Mouse (Mus musculus) liver, adult (tissue): ENCODE measurements around the gene Snx18.

Experiments
- GATA4 ChIP-seq: IDR thresholded peaks from 2 replicates; pipeline ENCODE4 v1.6.1; 2014; ENCODE audit warnings: mild to moderate bottlenecking, low read length; ENCODE audit not compliant: insufficient replicate concordance

Snx18 gene

DNA sequence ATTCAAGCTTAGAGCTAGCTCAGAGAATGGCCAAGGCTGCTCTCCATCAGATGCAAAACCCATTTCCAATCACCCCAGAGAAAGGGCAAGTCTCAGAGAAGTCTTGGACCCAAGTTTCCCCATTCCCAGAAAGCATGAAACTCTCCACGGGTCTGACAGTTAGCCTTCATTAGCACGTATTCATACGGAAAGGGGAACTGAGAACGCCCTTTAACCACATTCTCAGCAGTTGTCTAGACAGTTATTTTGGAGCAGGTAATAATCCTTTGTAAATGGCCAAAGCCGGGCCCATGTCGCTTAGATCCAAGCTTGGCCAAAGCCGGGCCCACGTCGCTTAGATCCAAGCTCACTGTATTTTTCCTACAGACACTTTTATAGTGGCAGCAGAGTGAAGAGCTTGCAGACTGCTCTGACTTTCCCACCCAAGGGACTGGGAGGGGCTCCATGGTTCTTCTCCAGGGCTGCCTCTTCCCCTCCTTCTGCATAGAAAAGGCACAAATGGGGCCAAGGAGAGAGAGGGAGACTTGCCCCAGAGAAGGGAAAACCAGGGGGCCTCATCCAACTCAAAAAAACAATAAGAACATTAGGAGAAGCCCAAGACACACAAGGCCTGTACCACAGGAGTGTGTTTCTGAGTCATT is 46.2 kb downstream of the Snx18 start:
- TF ChIP-seq GATA4, result no peak

DNA sequence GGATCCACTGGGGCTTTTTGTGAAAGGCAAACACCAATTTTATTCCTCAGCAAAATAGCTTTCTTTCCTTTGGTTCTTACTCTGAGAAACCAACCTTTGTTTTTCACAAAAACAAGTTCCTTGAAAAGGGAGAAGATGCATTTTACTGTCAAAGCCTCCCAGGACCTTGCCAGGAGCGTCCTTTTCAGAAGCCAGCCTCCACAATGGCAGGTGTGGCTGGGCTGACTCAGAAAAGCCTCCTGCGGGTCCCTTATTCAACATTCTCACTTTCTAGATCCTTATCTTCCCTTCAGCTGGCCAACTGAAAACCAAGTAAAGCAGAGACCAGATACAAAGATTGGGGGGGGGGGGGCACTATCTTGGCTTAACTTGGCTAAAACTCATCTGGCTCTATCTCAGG is 48.8 kb downstream of the Snx18 start:
- TF ChIP-seq GATA4, result no peak

DNA sequence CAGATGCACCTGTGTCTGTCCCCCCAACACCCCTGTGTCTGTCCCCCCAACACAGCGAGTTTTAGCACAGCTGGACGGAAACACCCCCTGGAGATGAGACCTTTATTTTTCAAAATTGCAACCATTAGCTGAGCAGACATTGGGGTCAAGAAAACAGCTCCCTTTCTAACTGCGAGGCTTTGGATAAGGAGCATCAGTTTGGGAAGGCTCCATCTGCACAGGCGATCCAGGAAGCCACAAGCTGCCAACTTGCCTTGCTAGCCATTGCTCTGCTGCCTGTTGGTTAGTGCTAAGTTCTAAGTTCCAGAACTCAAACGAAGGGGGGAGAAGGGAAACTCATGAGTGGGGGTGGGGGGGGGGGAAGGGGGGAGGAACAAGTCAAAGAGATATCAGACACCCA is 51.4 kb downstream of the Snx18 start:
- TF ChIP-seq GATA4, result no peak

DNA sequence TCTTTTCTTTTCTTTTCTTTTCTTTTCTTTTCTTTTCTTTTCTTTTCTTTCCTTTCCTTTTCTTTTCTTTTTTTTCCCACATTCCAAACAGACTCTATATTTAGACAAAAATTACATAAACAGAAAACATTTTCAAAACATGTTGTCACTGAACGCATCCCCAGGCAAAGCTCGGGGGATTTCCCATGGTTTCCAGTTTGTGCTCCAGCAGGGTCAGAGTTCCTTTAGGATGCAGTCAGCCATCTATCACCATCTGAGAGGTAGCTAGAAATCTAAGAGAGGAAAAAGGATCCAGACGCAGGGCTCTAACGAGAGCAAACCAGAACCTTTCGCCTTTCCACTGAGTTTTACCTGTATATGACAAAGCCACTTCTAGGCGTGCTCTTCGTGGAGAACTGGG is 52.0 kb downstream of the Snx18 start:
- TF ChIP-seq GATA4, result no peak

DNA sequence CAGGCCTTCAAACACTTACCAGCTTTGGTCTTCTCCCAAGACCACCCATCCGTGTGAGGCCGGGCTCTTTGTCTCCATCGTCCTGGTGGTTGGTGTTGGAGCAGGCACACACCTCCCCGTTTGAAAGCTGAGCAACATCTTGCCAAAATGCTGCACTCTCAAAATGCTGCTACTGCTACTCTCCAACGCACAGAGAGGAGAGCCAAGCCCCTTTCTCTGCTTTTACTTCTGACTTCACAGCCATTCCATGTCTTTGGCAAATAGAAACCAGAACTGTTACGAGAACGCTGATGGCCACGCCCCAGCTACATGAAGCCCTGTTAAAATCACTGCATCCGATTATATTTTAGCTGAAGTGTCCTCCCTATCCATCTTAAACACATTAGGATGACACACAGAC is 58.7 kb downstream of the Snx18 start:
- no peak for TF ChIP-seq GATA4

DNA sequence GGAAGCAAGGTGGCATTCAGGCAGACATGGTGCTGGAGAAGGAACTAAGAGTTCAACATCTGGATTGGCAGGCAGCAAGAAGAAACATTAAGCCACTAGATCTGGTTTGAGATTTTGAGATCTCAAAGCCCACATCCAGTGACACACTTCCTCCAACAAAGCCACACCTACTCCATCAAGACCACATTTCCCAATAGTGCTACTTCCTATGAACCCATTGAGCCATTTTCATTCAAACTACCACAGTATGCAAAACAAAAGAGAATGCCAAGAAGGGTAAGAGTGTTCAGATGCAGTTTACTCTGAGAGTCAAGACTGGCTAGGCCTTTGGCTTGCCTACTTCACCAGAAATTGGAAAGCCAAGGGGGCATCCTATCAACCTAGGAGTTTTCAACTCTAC is 61.8 kb downstream of the Snx18 start:
- no peak for TF ChIP-seq GATA4

DNA sequence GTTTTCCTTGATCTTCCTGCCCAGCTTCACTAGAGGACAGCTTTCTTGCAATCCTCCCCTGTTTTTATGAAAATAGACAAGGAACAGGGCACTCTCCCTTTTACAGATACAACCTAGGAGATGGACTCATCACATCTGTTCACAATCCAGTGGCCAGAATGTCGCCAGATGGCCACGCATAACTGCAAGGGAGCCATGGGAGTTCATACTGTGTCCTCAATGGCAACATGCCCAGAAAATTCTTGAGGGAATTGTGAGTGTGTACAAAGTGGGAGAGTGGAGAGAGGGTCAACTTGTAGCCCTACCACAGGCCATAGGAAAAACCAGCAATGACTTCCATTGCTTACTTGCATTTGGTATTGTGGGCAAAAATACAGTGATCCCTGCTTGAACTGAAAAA is 63.1 kb downstream of the Snx18 start:
- TF ChIP-seq GATA4, result no peak

DNA sequence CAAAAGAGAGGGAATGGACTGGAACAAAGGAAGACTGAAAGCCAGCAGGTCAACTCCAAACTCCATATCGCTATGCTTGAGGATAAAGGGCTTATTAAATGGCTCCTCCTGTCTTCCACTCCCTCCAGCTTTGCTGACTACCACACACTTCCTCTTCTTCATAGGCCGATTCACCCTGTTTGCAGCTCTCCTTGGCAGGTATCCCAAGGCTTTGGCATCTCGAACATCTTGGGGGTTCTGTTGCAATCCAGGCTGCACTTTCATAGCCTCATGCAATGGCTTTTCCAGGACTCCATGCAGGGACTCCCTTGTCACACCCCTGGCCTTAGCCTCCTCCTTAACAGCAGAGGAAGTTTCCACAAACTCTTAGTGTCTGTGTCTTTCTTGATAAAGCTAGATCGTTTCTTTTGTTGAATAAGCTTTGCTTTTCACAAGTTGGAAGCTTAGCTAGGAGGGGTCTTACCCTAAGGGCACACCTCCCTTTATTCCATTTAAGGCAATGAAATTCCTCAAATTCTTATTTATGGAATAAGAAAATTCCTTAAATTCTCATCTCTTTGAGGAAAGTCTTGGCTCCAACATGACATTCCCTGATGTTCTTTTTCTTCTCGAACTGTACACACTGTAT is 64.6 kb downstream of the Snx18 start:
- TF ChIP-seq GATA4, result no peak

DNA sequence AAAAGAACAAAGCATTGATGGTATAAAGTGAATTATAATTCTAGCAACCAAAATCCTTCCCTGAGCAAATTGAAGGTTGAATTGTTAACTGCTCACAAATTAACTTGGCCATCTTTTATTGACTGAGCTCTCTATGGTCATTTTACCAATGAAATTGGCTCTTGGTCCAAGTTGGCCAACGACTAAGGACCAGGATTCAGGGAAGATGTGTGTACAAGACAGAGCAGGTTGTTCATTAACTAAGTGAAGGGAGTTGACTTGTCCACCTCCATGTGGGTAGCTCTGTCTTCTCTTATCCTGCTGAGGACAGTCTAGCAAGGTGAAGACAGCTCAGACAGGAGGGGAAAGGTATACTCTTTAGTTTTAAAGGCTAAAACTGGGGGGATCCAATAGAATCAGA is 66.0 kb downstream of the Snx18 start:
- no peak for TF ChIP-seq GATA4

DNA sequence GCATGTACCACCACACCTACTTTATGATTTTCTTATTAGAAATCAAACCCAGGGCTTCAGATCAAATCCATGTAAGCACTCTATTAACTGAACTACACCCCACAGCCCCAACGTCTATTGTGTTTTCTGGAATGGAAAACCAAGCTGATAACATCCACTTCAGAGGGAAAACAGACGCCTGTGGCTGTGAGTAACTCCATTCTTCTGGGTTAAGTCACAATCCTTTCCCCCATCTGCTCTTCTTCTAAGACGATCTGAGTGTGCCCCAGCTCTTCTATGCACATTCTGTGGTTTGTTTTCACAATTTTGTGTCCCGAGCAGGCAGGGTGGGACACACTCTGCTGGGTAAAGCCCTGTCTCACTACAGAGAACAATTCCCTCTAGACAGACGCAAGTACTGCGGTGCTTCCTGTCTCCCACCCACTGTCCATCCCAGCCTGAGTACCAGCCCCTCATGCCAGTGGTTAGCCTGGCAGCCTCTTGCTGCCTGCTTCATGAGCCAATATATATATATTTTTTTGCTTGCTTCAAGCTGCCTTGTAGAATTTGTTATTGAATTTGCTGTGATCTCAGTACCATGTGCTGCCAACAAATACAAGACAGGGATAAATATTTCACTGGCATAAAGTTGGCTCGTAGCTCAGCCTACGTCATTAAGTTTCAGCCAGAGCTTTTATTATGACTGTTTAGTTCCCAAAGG is 67.3 kb downstream of the Snx18 start:
- TF ChIP-seq GATA4, result no peak

DNA sequence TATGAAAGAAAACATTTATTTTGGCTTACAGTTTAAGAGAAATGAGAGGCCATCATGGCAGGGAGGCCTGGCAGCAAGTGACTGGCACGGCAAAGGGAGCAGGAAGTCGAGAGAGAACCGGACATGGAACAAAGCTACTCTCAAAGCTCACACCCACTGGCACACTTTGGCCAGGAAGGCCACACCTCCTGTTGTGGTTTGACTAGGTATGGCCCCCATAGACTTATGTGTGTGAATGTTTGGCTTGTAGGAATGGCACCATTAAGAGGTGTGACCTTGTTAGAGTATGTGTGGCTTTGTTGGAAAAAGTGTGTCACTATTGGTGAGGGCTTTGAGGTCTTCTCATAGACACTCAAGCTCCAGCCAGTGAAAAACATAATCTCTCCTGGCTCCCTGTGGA is 69.3 kb downstream of the Snx18 start:
- no peak for TF ChIP-seq GATA4

DNA sequence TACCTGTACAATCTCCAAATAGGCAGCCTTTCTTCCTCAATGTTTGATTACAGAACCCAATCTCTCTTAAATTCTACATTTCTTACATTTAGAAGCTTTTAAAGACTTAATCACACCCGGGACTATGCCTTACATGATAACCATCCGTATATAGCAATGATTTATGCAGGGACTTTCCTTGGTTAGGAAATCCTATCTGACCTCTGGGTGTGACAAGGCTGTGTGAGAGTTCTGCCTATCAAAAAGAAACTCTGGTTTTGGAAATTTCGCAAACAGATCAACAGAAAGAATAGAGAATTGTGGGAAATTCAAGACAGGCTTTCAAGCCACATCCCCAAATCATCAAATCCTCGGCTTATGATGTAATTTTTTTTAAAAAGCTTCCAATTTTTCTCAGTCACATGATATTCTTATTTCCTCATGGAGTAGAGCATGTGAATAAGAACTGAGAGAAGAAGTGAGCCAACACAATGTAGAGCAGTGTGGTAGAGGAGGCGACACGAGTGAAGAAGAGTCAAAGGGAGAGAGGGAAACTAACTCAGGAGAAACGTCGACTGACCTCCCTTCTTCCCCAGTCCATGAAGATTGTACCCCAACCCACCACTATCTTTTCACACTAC is 70.4 kb downstream of the Snx18 start:
- TF ChIP-seq GATA4, result no peak

DNA sequence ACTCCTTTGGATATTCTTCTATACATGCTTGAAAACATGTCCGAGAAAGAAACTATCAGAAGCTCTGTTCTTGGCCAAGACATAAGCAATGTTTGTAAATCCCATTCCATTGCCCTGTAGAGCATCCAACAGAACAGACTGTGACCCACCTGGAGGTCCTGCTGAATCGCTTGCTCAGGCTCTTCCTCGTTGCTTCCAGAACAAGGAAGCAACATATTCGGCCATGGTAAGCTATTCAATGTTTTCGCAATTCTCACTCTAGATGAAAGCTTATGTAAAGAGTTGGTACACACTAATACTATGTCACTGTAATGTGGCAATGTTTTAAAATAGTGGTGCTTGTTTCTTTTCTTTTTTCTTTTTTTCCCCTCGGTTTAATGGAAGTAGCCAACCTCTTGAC is 76.0 kb downstream of the Snx18 start:
- TF ChIP-seq GATA4, result no peak
